Mouse (Mus musculus) forebrain, postnatal 0 days (tissue): ENCODE measurements around the gene Ankrd6. TPM values are rescaled to one million over a fixed set of nuclear protein-coding genes. Genes with fewer than 3 reads are reported as not detected.
A peak's percentile ranks its signal among the peaks of the same experiment; 100 is the strongest.

Source experiments
- ATAC-seq: fragments of 200-750 bp; cut with Nextera tagmentation; 2 replicates; pipeline ENCODE4 v1.8.0; 2017; ENCODE audit warnings: mild to moderate bottlenecking, moderate library complexity
- DNase-seq: peaks from one replicate; pipeline ENCODE4 v3.0.0-alpha.2; 2015
- H3K27ac ChIP-seq: fragments of 300-500 bp; sonication (generic); 2 replicates; pipeline ENCODE4 v1.5.1; 2014; ENCODE audit warnings: low read depth, mild to moderate bottlenecking, antibody characterized with exemption, low read length, moderate library complexity, mixed read lengths
- H3K27me3 ChIP-seq: fragments of 300-500 bp; sonication (generic); 2 replicates; pipeline ENCODE4 v1.6.1; 2014; ENCODE audit warnings: mild to moderate bottlenecking, low read length, mixed read lengths; ENCODE audit not compliant: insufficient read depth
- H3K36me3 ChIP-seq: fragments of 300-500 bp; sonication (generic); 2 replicates; pipeline ENCODE4 v1.6.1; 2014; ENCODE audit warnings: mild to moderate bottlenecking, moderate library complexity; ENCODE audit not compliant: insufficient read depth
- H3K4me1 ChIP-seq: fragments of 300-500 bp; sonication (generic); 2 replicates; pipeline ENCODE4 v1.6.1; 2014; ENCODE audit warnings: antibody characterized with exemption; ENCODE audit not compliant: insufficient read depth
- H3K4me2 ChIP-seq: fragments of 300-500 bp; sonication (generic); 2 replicates; pipeline ENCODE4 v1.6.1; 2014; ENCODE audit warnings: low read depth, mild to moderate bottlenecking, moderate library complexity
- H3K4me3 ChIP-seq: fragments of 300-500 bp; sonication (generic); 2 replicates; pipeline ENCODE4 v1.5.1; 2014; ENCODE audit warnings: low read depth, low read length, mixed read lengths
- H3K9ac ChIP-seq: fragments of 300-500 bp; sonication (generic); 2 replicates; pipeline ENCODE4 v1.6.1; 2014; ENCODE audit warnings: mild to moderate bottlenecking
- H3K9me3 ChIP-seq: fragments of 300-500 bp; sonication (generic); 2 replicates; pipeline ENCODE4 v1.6.1; 2016; ENCODE audit warnings: low read length
- CTCF ChIP-seq: sonication (generic); IDR thresholded peaks from 2 replicates; pipeline ENCODE4 v1.5.1; 2016; ENCODE audit warnings: antibody characterized with exemption, control low read depth, low read depth
- WGBS: fragments of 180-500 bp; shearing (Covaris S2); extraction: QIAGEN DNeasy Blood & Tissue Kit; methylation state at CpG from one replicate; pipeline ENCODE4 v1.1.7; 2014; 5-methylcytosine and 5-hydroxymethylcytosine counted together
- polyA plus RNA-seq: library from polyadenylated mRNA; unstranded; fragments of >200 nt; fragmentation: Nextera tagmentation; extraction: Ambion mirVana; gene quantifications from 2 replicates; pipeline ENCODE4 v1.2.1, GENCODE M21; 2015
- total RNA-seq: library from RNA; depleted of rRNA; stranded (reverse); fragments of >200 nt; gene quantifications from 2 replicates; pipeline ENCODE4 v1.2.3, GENCODE M21; 2014

Ankrd6 gene
- total and polyA plus RNA-seq, 2 experiments from 2014 or later = 18.4 to 39.8 TPM

DNA sequence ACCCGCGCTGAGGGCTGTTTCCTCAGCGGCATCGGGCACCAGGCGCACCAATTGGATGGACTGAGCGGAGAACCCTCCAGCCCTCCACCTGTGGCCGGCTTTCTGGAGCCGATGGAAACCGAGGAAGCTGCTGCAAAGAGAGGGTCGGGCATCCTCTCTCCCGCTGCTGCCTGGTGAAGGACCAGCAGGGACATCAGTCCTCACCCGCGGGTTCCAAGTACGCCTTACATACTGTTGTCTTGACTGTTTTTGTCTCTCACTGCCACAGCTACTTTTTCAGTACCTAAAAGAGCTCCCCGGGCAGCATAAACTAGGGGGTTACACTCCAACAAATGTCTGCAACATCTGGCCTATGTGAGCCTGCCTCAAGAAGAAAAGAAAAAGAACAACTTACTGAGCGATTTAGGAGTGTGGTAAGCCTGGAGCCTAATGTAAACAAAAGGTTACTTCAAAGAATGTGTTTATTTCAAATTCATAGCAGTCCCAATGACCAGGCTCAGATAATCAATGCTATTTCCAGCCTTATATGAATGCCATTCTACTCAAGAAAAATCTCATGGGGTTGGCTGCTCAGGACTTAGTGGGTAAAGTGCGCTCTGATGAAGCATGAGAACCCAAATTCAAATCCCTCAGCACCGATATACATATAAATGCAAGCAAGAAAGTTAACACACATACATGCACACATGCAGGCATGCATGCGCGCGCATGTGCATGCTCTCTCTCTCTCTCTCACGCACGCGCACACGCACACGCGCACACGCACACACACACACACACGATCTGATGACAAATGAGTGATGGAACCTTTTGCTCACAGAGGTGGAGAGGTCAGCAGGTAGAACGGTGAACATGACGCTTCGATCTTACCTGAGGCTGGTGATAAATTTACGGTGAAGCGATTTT lies 647 bp upstream of the Ankrd6 start:
- Histone ChIP-seq H3K9ac (peak overlapping the region; percentile 68), H3K4me1 (peaks cover 3% of the 10 kb centered on the region; the same call in 1 of the 2 replicates), H3K9me3 (no peaks in the 10 kb centered on the region), H3K36me3 (no peaks in the 10 kb centered on the region), H3K27ac (no peak overlapping the region), H3K4me2 (peak overlapping the region; percentile 91), H3K27me3 (no peaks in the 10 kb centered on the region; the same call in 1 of the 2 replicates), H3K4me3 (peak overlapping the region; percentile 68)
- TF ChIP-seq CTCF = no peak
- ATAC-seq (peak; percentile 53), DNase-seq (peak; percentile 78)
- WGBS = 7% methylated on average over 34 of the region's 34 CpGs

DNA sequence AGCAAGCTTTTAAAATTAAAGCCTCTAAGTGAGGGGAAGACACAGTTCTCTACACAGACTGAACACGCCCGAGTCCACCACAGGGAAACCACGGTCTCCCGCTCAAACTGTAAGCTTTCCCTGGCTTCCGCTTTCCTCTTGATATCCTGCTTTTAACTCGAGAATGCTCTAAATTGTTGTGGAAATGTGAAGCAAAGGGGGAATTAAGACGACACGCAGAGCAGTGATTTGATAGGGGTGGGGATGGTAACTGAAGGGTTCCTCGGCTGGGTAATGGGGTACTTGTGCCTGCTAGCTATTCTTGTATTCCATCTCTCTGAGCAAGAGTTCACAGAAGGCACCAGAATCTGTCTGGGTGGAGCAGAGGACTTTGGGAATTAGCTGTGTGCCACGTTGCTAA lies 1.9 kb downstream of the Ankrd6 start:
- WGBS = 30% methylated on average over 10 of the region's 10 CpGs
- peak overlapping the region; percentile 29 for H3K4me2 ChIP-seq

DNA sequence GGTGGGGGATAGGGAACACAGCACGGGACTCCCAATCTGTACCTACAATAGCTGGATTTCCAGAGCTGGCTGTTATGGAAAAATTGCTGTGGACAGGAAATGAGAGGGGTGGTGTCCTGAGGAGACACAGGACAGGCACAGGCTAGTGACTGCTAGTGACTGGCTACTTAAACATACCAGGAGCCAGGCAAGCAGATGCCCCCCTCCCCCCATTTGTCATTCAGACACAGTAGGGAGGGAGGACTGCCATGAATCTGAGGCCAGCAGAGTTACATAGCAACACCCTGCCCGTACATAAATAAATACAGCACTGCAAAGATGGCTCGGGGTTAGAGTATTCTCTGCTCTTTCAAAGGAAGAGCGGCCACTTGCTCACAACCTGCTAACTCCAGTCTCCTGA lies 3.0 kb downstream of the Ankrd6 start:
- H3K27ac ChIP-seq = no peak overlapping the region
- H3K4me3 ChIP-seq = no peak overlapping the region
- ATAC-seq (no peak), DNase-seq (no peak)
- no peaks in the 10 kb centered on the region for H3K9me3 ChIP-seq
- H3K9ac ChIP-seq = no peak overlapping the region
- H3K27me3 ChIP-seq = no peaks in the 10 kb centered on the region; the same call in 1 of the 2 replicates
- no peaks in the 10 kb centered on the region for H3K36me3 ChIP-seq
- peaks cover 3% of the 10 kb centered on the region; the same call in 1 of the 2 replicates for H3K4me1 ChIP-seq
- TF ChIP-seq CTCF = no peak
- 0 out of 2 replicates have a peak overlapping the region, but pooled peaks have one; percentile 29 for H3K4me2 ChIP-seq
- 27% methylated on average over 4 of the region's 4 CpGs for WGBS

More for the DNA sequence above, 1.9 kb downstream of the Ankrd6 start:
- no peak overlapping the region for H3K9ac ChIP-seq
- no peaks in the 10 kb centered on the region; the same call in 1 of the 2 replicates for H3K27me3 ChIP-seq
- peaks cover 3% of the 10 kb centered on the region; the same call in 1 of the 2 replicates for H3K4me1 ChIP-seq
- DNase-seq (no peak), ATAC-seq (no peak)
- H3K27ac ChIP-seq = no peak overlapping the region
- H3K9me3 ChIP-seq = no peaks in the 10 kb centered on the region
- H3K36me3 ChIP-seq = no peaks in the 10 kb centered on the region
- TF ChIP-seq CTCF = no peak
- 0 out of 2 replicates have a peak overlapping the region, but pooled peaks have one; percentile 11 for H3K4me3 ChIP-seq

DNA sequence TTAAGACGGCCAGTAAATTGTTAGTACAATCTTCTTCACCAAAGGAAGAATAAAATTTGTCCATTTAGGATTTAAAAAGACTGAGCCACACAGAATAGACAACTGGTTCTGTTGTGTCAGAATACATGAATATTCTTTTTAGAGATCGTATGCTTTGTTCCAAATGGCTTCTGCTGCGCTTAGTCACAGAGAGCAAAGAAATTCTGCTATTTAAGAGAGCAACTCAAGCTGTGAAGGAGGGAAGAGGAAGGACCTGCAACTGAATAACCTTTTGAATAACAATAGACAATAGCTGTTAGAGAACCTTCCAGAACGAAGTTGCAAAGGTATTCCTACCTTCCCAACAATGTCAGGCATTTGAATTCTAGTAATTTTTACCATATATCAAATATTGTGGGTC lies 9.7 kb downstream of the Ankrd6 start:
- H3K4me2 ChIP-seq = no peak overlapping the region
- H3K9me3 ChIP-seq = no peaks in the 10 kb centered on the region
- no peak overlapping the region for H3K4me3 ChIP-seq
- 42% methylated on average over 4 of the region's 4 CpGs for WGBS
- DNase-seq (no peak), ATAC-seq (no peak)
- H3K27me3 ChIP-seq = no peaks in the 10 kb centered on the region
- no peaks in the 10 kb centered on the region for H3K36me3 ChIP-seq
- TF ChIP-seq CTCF = no peak
- H3K4me1 ChIP-seq = no peaks in the 10 kb centered on the region; the same call in 1 of the 2 replicates
- no peak overlapping the region for H3K27ac ChIP-seq
- H3K9ac ChIP-seq = no peak overlapping the region

GRCm38 (mm10) chr4:32939964-32940363 lies 10.7 kb downstream of the Ankrd6 start:
- 0 out of 2 replicates have a peak overlapping the region, but pooled peaks have one; percentile 46 for H3K27ac ChIP-seq
- H3K36me3 ChIP-seq = no peaks in the 10 kb centered on the region
- H3K9me3 ChIP-seq = no peaks in the 10 kb centered on the region
- DNase-seq (no peak), ATAC-seq (peak; percentile 73)
- TF ChIP-seq CTCF = no peak
- no peak overlapping the region for H3K9ac ChIP-seq
- H3K4me3 ChIP-seq = no peak overlapping the region
- 19% methylated on average over 5 of the region's 5 CpGs for WGBS
- no peaks in the 10 kb centered on the region for H3K27me3 ChIP-seq
- no peak overlapping the region for H3K4me2 ChIP-seq
- H3K4me1 ChIP-seq = no peaks in the 10 kb centered on the region; the same call in 1 of the 2 replicates

DNA sequence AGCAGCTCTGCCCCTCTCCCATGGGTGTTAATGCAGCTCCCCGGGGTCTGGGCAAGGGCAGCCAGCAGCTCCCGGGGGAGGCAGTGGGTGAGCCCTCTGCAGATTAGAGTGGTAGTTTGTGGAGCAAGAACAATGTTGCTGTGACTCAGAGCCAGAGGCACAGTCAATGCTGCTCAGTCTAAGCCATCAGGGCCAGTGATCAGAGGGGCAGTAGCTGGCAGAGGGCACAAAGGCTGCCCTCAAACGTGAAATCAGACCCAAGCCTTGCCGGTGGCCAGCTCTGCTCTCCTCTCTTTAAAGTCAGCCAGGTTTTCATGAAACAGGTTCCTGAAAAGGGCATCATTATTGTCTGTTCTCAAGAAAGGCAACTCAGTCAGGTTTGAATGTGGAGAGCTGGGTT lies 11.1 kb downstream of the Ankrd6 start:
- peak overlapping the region; percentile 45; the same call in 1 of the 2 replicates for H3K27ac ChIP-seq
- 12% methylated on average over 4 of the region's 4 CpGs for WGBS
- no peak for TF ChIP-seq CTCF
- ATAC-seq = peak; percentile 81
- no peaks in the 10 kb centered on the region; the same call in 1 of the 2 replicates for H3K4me1 ChIP-seq
- DNase-seq = no peak
- no peaks in the 10 kb centered on the region for H3K27me3 ChIP-seq
- no peaks in the 10 kb centered on the region for H3K9me3 ChIP-seq
- no peak overlapping the region for H3K4me2 ChIP-seq
- H3K9ac ChIP-seq = 0 out of 2 replicates have a peak overlapping the region, but pooled peaks have one; percentile 28
- H3K4me3 ChIP-seq = no peak overlapping the region
- H3K36me3 ChIP-seq = no peaks in the 10 kb centered on the region
